Mouse (Mus musculus): ENCODE data around the gene Plb1.

GRCm38 (mm10) chr5:32352845-32353244 is 120.3 kb downstream of the Plb1 start:
- TF ChIP-seq POLR2A (IDR thresholded peaks at IDR 0.05; ENCODE audit: extremely low read depth, insufficient read depth, low read length) (no peak), CTCF (IDR thresholded peaks at IDR 0.05; ENCODE audit: low read depth, low read length) (no peak)

Measured in liver, adult 2 months (tissue).